Mouse (Mus musculus) heart, embryonic 14.5 days (tissue): ENCODE measurements around the gene Map9. TPM values are rescaled to one million over a fixed set of nuclear protein-coding genes. Genes with fewer than 3 reads are reported as not detected.

ENCODE experiments used
- ATAC-seq: fragments of 200-750 bp; cut with Nextera tagmentation; 2 replicates; pipeline ENCODE4 v1.8.0; 2017; ENCODE audit warnings: low read depth, moderate TSS enrichment; ENCODE audit not compliant: insufficient number of reproducible peaks, insufficient read depth, low FRiP score
- H3K27ac ChIP-seq, 2 experiments: fragments of 200-500 bp in 1 of 2; fragments of 300-500 bp in 1 of 2; sonication (generic) in 1 of 2; replicated peaks in 1 of 2; 2 replicates each; pipeline ENCODE4 v1.5.1; 2012 to 2014; ENCODE audit warnings: low read depth in 2 of 2, low read length in 2 of 2, control low read depth in 1 of 2, mild to moderate bottlenecking in 1 of 2, mixed read lengths in 1 of 2; ENCODE audit not compliant: control insufficient read depth in 1 of 2, insufficient read depth in 1 of 2
- H3K27me3 ChIP-seq: fragments of 300-500 bp; sonication (generic); 2 replicates; pipeline ENCODE4 v1.6.1; 2014; ENCODE audit warnings: mild to moderate bottlenecking, low read length, control low read depth; ENCODE audit not compliant: control insufficient read depth, insufficient read depth
- H3K36me3 ChIP-seq: fragments of 300-500 bp; sonication (generic); 2 replicates; pipeline ENCODE4 v1.6.1; 2014; ENCODE audit warnings: mild to moderate bottlenecking, control low read depth, low read length, mixed read lengths; ENCODE audit not compliant: control insufficient read depth, insufficient read depth
- H3K4me1 ChIP-seq, 2 experiments: fragments of 200-500 bp in 1 of 2; fragments of 300-500 bp in 1 of 2; sonication (generic) in 1 of 2; 2 replicates each; pipeline ENCODE4 v1.6.1; 2012 to 2014; ENCODE audit warnings: low read length in 2 of 2, control low read depth in 1 of 2, mixed read lengths in 1 of 2; ENCODE audit not compliant: control insufficient read depth in 2 of 2, insufficient read depth in 2 of 2
- H3K4me2 ChIP-seq: fragments of 300-500 bp; sonication (generic); 2 replicates; pipeline ENCODE4 v1.6.1; 2014; ENCODE audit warnings: mild to moderate bottlenecking, low read length
- H3K4me3 ChIP-seq, 2 experiments: fragments of 200-500 bp in 1 of 2; fragments of 300-500 bp in 1 of 2; sonication (generic) in 1 of 2; 2 replicates each; pipeline ENCODE4 v1.5.1; 2012 to 2014; ENCODE audit warnings: low read length in 2 of 2, mild to moderate bottlenecking in 2 of 2, control low read depth in 1 of 2, low read depth in 1 of 2, moderate library complexity in 1 of 2; ENCODE audit not compliant: control insufficient read depth in 1 of 2, insufficient read depth in 1 of 2
- H3K9ac ChIP-seq: fragments of 300-500 bp; sonication (generic); 2 replicates; pipeline ENCODE4 v1.6.1; 2014; ENCODE audit warnings: mild to moderate bottlenecking, low read length
- H3K9me3 ChIP-seq: fragments of 300-500 bp; sonication (generic); 2 replicates; pipeline ENCODE4 v1.6.1; 2016; ENCODE audit warnings: low read length, control low read depth; ENCODE audit not compliant: control insufficient read depth
- WGBS: fragments of 180-500 bp; shearing (Covaris S2); extraction: QIAGEN DNeasy Blood & Tissue Kit; methylation state at CpG from one replicate; pipeline ENCODE4 v1.1.7; 2014; 5-methylcytosine and 5-hydroxymethylcytosine counted together
- polyA plus RNA-seq: library from polyadenylated mRNA; unstranded; fragments of >200 nt; fragmentation: Nextera tagmentation; extraction: Ambion mirVana; gene quantifications from 2 replicates; pipeline ENCODE4 v1.2.1, GENCODE M21; 2014

The Map9 gene
- polyA plus RNA-seq, 1 experiment from 2014 or later: 6.3 TPM

GRCm38 (mm10) chr3:82348277-82348860, 9.5 kb upstream of the Map9 start:
- 0 out of 2 replicates have a peak overlapping the region, but pooled peaks have one; percentile 6 for H3K4me2 ChIP-seq
- H3K27ac ChIP-seq: peak overlapping the region in 1 of 2 experiments; percentile 37; a peak in 1 of 4 replicates
- ATAC-seq: no peak
- no peaks in the 10 kb centered on the region for H3K36me3 ChIP-seq
- H3K9me3 ChIP-seq: no peaks in the 10 kb centered on the region
- peaks cover 0 to 4% of the 10 kb centered on the region in 2 experiments; a peak in 2 of 4 replicates for H3K4me1 ChIP-seq
- H3K4me3 ChIP-seq: no peak overlapping the region
- no peaks in the 10 kb centered on the region for H3K27me3 ChIP-seq
- WGBS: 21% methylated on average over 2 of the region's 2 CpGs
- no peak overlapping the region for H3K9ac ChIP-seq

- Histone ChIP-seq H3K27ac (no peak overlapping the region), H3K27me3 (no peaks in the 10 kb centered on the region), H3K9ac (no peak overlapping the region), H3K4me1 (peaks cover 0 to 4% of the 10 kb centered on the region in 2 experiments; a peak in 2 of 4 replicates), H3K36me3 (no peaks in the 10 kb centered on the region), H3K4me3 (no peak overlapping the region), H3K4me2 (no peak overlapping the region), H3K9me3 (no peaks in the 10 kb centered on the region)
- WGBS: 14% methylated on average over 2 of the region's 2 CpGs
- ATAC-seq: no peak
These were observed 7.5 kb upstream of the Map9 start for GRCm38 (mm10) chr3:82350321-82350720.

GRCm38 (mm10) chr3:82357340-82357739, 504 bp upstream of the Map9 start:
- no peaks in the 10 kb centered on the region for H3K9me3 ChIP-seq
- H3K4me3 ChIP-seq: peak overlapping the region; percentile 74 to 80
- H3K4me2 ChIP-seq: peak overlapping the region; percentile 94
- no peak for ATAC-seq
- H3K9ac ChIP-seq: peak overlapping the region; percentile 65
- H3K27ac ChIP-seq: no peak overlapping the region
- no peaks in the 10 kb centered on the region for H3K4me1 ChIP-seq
- H3K36me3 ChIP-seq: no peaks in the 10 kb centered on the region
- no peaks in the 10 kb centered on the region for H3K27me3 ChIP-seq
- 4% methylated on average over 5 of the region's 5 CpGs for WGBS

- Histone ChIP-seq H3K4me2 (no peak overlapping the region), H3K4me3 (no peak overlapping the region), H3K9me3 (no peaks in the 10 kb centered on the region), H3K36me3 (peaks cover 7% of the 10 kb centered on the region), H3K27ac (no peak overlapping the region), H3K4me1 (no peaks in the 10 kb centered on the region), H3K9ac (no peak overlapping the region), H3K27me3 (no peaks in the 10 kb centered on the region)
- no peak for ATAC-seq
- WGBS: 86% methylated on average over 8 of the region's 8 CpGs
These were observed 1.2 kb downstream of the Map9 start for GRCm38 (mm10) chr3:82359036-82359435.

GRCm38 (mm10) chr3:82362452-82362851, 4.6 kb downstream of the Map9 start:
- H3K9ac ChIP-seq: no peak overlapping the region
- no peak overlapping the region for H3K4me3 ChIP-seq
- 18% methylated on average over 4 of the region's 4 CpGs for WGBS
- ATAC-seq: no peak
- peaks cover 13% of the 10 kb centered on the region for H3K36me3 ChIP-seq
- no peak overlapping the region for H3K27ac ChIP-seq
- H3K27me3 ChIP-seq: no peaks in the 10 kb centered on the region
- H3K4me1 ChIP-seq: no peaks in the 10 kb centered on the region
- no peak overlapping the region for H3K4me2 ChIP-seq
- H3K9me3 ChIP-seq: no peaks in the 10 kb centered on the region

- no peaks in the 10 kb centered on the region for H3K27me3 ChIP-seq
- H3K4me2 ChIP-seq: no peak overlapping the region
- no peak for ATAC-seq
- H3K27ac ChIP-seq: no peak overlapping the region
- H3K9me3 ChIP-seq: no peaks in the 10 kb centered on the region
- no peak overlapping the region for H3K4me3 ChIP-seq
- H3K9ac ChIP-seq: no peak overlapping the region
- 76% methylated on average over 8 of the region's 8 CpGs for WGBS
- peaks cover 13% of the 10 kb centered on the region for H3K36me3 ChIP-seq
- H3K4me1 ChIP-seq: peaks cover 5 to 6% of the 10 kb centered on the region in 2 experiments
These were observed 6.7 kb downstream of the Map9 start for GRCm38 (mm10) chr3:82364505-82364904.

- Histone ChIP-seq H3K4me3 (no peak overlapping the region), H3K4me2 (no peak overlapping the region), H3K4me1 (peaks cover 8% of the 10 kb centered on the region in 2 experiments), H3K36me3 (peaks cover 13% of the 10 kb centered on the region), H3K27me3 (no peaks in the 10 kb centered on the region), H3K9me3 (no peaks in the 10 kb centered on the region), H3K9ac (no peak overlapping the region), H3K27ac (no peak overlapping the region)
- ATAC-seq: no peak
- 25% methylated on average over 4 of the region's 4 CpGs for WGBS
These were observed 7.1 kb downstream of the Map9 start for GRCm38 (mm10) chr3:82364988-82365387.
